Mouse (Mus musculus) lung, postnatal 0 days (tissue): ENCODE measurements around the gene Rab37. TPM values are rescaled to one million over a fixed set of nuclear protein-coding genes. Genes with fewer than 3 reads are reported as not detected.

ENCODE experiments used
- ATAC-seq: fragments of 200-750 bp; cut with Nextera tagmentation; 2 replicates; pipeline ENCODE4 v1.8.0; 2017; ENCODE audit warnings: moderate library complexity
- DNase-seq: peaks from one replicate; pipeline ENCODE4 v3.0.0-alpha.2; 2016; ENCODE audit warnings: low spot score
- H3K27ac ChIP-seq: fragments of 300-500 bp; sonication (generic); 2 replicates; pipeline ENCODE4 v1.5.1; 2014; ENCODE audit warnings: antibody characterized with exemption, mild to moderate bottlenecking, low read length, mixed read lengths
- H3K27me3 ChIP-seq: fragments of 300-500 bp; sonication (generic); replicated peaks from 2 replicates; pipeline ENCODE4 v1.6.1; 2014; ENCODE audit warnings: low read length, mixed read lengths; ENCODE audit not compliant: insufficient read depth
- H3K36me3 ChIP-seq: fragments of 300-500 bp; sonication (generic); 2 replicates; pipeline ENCODE4 v1.6.1; 2014; ENCODE audit warnings: low read length, mixed read lengths; ENCODE audit not compliant: insufficient read depth
- H3K4me1 ChIP-seq: fragments of 300-500 bp; sonication (generic); 2 replicates; pipeline ENCODE4 v1.6.1; 2014; ENCODE audit warnings: antibody characterized with exemption, low read depth, low read length, mixed read lengths; ENCODE audit not compliant: insufficient read depth
- H3K4me2 ChIP-seq: fragments of 300-500 bp; sonication (generic); replicated peaks from 2 replicates; pipeline ENCODE4 v1.6.1; 2014; ENCODE audit warnings: low read depth, mild to moderate bottlenecking, low read length, moderate library complexity, mixed read lengths
- H3K4me3 ChIP-seq: fragments of 300-500 bp; sonication (generic); 2 replicates; pipeline ENCODE4 v1.5.1; 2014; ENCODE audit warnings: low read depth, low read length
- H3K9ac ChIP-seq: fragments of 300-500 bp; sonication (generic); replicated peaks from 2 replicates; pipeline ENCODE4 v1.6.1; 2014; ENCODE audit warnings: low read depth, mild to moderate bottlenecking
- H3K9me3 ChIP-seq: fragments of 300-500 bp; sonication (generic); 2 replicates; pipeline ENCODE4 v1.6.1; 2016; ENCODE audit warnings: low read length, mixed read lengths
- CTCF ChIP-seq: IDR thresholded peaks from 2 replicates; pipeline ENCODE4 v1.5.1; 2016; ENCODE audit warnings: antibody characterized with exemption, mild to moderate bottlenecking
- EP300 ChIP-seq: IDR thresholded peaks from 2 replicates; pipeline ENCODE4 v1.6.1; 2016; ENCODE audit warnings: antibody characterized with exemption, mild to moderate bottlenecking, control low read depth
- WGBS: fragments of 180-500 bp; shearing (Covaris S2); extraction: QIAGEN DNeasy Blood & Tissue Kit; methylation state at CpG from one replicate; pipeline ENCODE4 v1.1.7; 2014; 5-methylcytosine and 5-hydroxymethylcytosine counted together
- polyA plus RNA-seq: library from polyadenylated mRNA; unstranded; fragments of >200 nt; fragmentation: Nextera tagmentation; extraction: Ambion mirVana; gene quantifications from 2 replicates; pipeline ENCODE4 v1.2.1, GENCODE M21; 2015

Gene Rab37
- polyA plus RNA-seq: 0.56 and 0.85 TPM in 2 replicates

DNA sequence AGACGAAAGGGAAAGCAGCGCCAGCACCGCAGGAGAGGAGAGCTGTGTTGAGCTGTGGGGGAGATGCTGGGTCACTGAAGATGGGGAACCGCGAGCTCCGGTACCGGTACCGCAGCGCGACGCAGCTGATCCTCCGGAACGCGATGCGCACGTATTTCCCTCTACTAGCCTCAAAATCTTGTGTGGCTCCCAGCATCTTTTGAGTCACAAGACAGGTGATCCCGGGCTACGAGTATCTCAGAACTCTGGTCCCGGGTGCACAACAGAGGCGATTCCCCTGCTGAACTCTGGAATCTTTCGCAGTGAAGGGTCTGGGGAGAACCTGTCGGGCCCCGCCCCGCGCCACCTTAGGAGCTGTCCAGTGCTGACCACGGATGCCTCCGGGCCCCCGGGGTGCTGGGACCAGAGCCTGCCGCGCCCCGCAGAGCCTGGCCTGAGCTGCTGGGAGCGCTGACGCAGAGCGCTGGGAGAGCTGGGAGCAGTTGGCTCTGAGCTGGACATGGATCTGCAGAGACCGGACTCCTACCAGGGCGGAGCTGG lies at the start of gene Rab37:
TSS of gene Rab37 (plus strand) at position 70 of the 540 bp plus-strand sequence.
- 2% methylated on average over 36 of the region's 36 CpGs for WGBS
- peaks cover 14% of the 10 kb centered on the region; the same call in 1 of the 2 replicates for H3K27me3 ChIP-seq
- no peaks in the 10 kb centered on the region for H3K4me1 ChIP-seq
- DNase-seq (peak; percentile 23), ATAC-seq (peak; percentile 48; the same call in 1 of the 2 replicates)
- TF ChIP-seq EP300: no peak
- TF ChIP-seq CTCF: no peak
- H3K4me3 ChIP-seq: no peak within 1 kb of the TSS
- no peak within 1 kb of the TSS for H3K9ac ChIP-seq
- 0 out of 2 replicates have a peak, but pooled peaks cover 4% of the 10 kb centered on the region for H3K9me3 ChIP-seq
- no peak within 1 kb of the TSS for H3K27ac ChIP-seq
- H3K4me2 ChIP-seq: no peak within 1 kb of the TSS
- H3K36me3 ChIP-seq: no peaks in the 10 kb centered on the region

DNA sequence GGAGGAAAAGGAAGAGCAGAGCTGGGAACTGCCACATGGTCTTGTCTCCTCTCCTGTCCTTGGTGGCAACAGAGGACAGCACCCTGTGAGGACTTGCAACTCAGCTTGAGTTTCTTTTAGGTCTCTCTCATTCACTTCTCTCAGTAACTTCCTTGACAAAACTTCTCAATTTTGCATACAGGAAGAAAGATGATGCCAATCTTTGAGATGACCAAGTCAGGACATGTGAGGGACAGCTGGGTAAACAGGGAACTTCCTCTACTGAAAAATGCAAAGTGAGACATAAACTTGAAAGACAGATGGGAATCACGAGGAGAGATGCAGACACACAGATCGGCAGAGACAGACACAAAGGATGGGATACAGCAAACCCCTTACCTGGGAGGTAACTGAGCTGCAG lies 43.0 kb upstream of the Rab37 start, which contains the start of gene Cd300ld3:
TSS of gene Cd300ld3 (minus strand) at position 151 of the 400 bp plus-strand sequence.
- Histone ChIP-seq H3K4me2 (no peak within 1 kb of the TSS), H3K36me3 (no peaks in the 10 kb centered on the region), H3K27me3 (no peaks in the 10 kb centered on the region), H3K27ac (no peak within 1 kb of the TSS), H3K9me3 (no peaks in the 10 kb centered on the region), H3K4me1 (no peaks in the 10 kb centered on the region), H3K4me3 (no peak within 1 kb of the TSS), H3K9ac (no peak within 1 kb of the TSS)
- 43% methylated on average over 2 of the region's 2 CpGs for WGBS
- ATAC-seq (no peak), DNase-seq (no peak)
- no peak for TF ChIP-seq EP300
- no peak for TF ChIP-seq CTCF

DNA sequence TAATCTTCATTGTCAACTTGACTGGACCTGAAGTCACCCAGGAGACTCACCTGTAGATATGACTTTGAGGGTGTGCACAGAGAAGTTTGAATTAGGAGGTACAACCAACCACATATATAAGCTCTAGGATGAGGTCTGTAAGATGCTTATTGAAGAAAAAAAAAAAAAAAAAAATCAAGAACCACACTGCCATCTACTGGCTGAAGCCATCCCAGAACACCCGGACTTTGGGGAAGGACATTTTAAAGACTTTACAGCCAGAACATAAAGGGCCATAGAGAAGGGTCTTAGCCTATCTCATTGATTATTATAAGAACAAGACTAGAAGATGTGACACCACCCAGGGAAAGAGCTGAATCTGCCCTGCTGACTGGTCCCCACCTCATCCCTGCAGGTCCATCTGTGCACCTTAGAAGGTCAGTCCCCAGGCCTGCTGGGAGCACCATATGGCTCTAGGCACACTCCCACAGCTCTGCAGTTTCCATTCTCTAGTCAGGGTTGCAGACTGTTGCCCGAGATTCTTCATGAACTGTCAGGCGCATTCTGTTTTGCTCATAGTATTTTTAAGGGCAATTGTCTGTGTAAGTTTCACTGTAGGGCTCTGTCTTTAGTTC lies 41.8 kb upstream of the Rab37 start:
- TF ChIP-seq CTCF: peak; percentile 18; the same call in 1 of the 2 replicates
- TF ChIP-seq EP300: no peak
- Histone ChIP-seq H3K27ac (no peak overlapping the region), H3K4me1 (no peaks in the 10 kb centered on the region), H3K9ac (no peak overlapping the region), H3K9me3 (no peaks in the 10 kb centered on the region), H3K36me3 (no peaks in the 10 kb centered on the region), H3K27me3 (no peaks in the 10 kb centered on the region), H3K4me3 (no peak overlapping the region), H3K4me2 (no peak overlapping the region)
- no peak for DNase-seq
- 35% methylated on average over 3 of the region's 3 CpGs for WGBS
- ATAC-seq: no peak

DNA sequence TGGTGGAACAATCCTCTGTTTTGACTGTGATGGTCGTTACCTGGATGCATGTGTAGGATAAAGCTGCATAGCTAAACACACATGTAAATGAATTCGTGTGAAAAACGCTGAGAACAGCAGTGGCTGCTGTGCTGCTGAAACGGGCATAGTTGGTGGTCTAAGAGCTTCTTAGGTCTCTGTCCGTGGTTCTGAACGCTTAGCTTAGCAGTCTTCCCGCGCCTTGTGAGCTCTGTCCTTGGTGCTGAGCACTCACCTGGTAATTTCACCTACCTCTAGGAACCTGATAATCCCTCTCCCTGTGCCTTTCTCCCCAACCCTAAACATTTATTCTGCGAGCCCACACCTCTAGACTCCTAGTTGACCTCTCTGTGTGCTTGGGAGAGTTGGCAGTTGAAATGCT lies 39.0 kb upstream of the Rab37 start:
- DNase-seq (peak; percentile 73), ATAC-seq (no peak)
- Histone ChIP-seq H3K36me3 (no peaks in the 10 kb centered on the region), H3K27ac (no peak overlapping the region), H3K4me2 (no peak overlapping the region), H3K4me3 (no peak overlapping the region), H3K9me3 (no peaks in the 10 kb centered on the region), H3K27me3 (no peaks in the 10 kb centered on the region), H3K9ac (no peak overlapping the region), H3K4me1 (no peaks in the 10 kb centered on the region)
- TF ChIP-seq CTCF (no peak), EP300 (no peak)
- 1% methylated on average over 9 of the region's 9 CpGs for WGBS

DNA sequence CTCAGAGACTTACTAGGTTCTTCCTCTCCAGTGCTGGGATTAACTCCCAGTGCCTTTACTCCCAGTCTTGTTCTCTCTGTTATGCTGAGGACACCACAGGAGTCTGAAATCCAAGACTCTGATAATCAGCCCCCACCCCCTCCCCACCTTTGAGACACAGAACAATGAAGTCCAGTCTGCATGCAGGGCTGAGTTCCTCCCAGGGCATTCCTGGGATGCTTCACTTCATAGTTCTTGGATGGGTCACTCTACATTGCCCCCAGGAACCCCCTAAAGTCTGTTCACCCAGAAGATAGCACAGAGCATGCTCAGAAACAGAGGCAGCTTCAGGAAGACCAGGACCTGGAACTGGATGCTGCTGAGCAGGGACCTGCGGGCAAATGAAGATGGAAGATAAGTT lies 38.2 kb upstream of the Rab37 start:
- H3K27me3 ChIP-seq: no peaks in the 10 kb centered on the region
- DNase-seq: no peak
- H3K4me3 ChIP-seq: no peak overlapping the region
- TF ChIP-seq CTCF: no peak
- no peak for TF ChIP-seq EP300
- no peak overlapping the region for H3K9ac ChIP-seq
- WGBS: 79% methylated on average over 1 of the region's 1 CpGs
- H3K4me1 ChIP-seq: no peaks in the 10 kb centered on the region
- no peak for ATAC-seq
- no peaks in the 10 kb centered on the region for H3K9me3 ChIP-seq
- H3K27ac ChIP-seq: no peak overlapping the region
- H3K36me3 ChIP-seq: no peaks in the 10 kb centered on the region
- no peak overlapping the region for H3K4me2 ChIP-seq

DNA sequence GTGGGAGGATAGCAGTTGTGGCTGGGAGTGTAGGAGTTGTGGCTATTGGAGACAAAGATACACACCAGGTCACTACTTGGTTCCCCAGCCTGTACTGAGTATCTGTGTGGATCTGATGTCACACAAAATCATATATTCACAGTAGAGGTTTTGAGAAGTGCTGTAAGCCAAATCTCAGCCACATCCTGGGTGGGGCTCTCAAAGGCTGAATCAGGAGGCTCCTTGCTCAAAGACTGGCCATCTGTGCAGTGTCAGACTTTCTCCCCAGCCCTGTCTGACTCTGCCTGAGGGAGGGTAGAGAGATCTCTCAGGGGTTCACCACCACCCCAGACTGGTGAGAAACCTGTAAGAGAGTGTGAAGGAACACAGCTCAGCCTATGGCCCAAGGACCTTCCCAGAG lies 36.7 kb upstream of the Rab37 start:
- ATAC-seq (no peak), DNase-seq (no peak)
- no peaks in the 10 kb centered on the region for H3K36me3 ChIP-seq
- no peaks in the 10 kb centered on the region for H3K4me1 ChIP-seq
- H3K4me2 ChIP-seq: no peak overlapping the region
- no peak overlapping the region for H3K4me3 ChIP-seq
- TF ChIP-seq CTCF (no peak), EP300 (no peak)
- no peak overlapping the region for H3K9ac ChIP-seq
- no peak overlapping the region for H3K27ac ChIP-seq
- no peaks in the 10 kb centered on the region for H3K27me3 ChIP-seq
- no peaks in the 10 kb centered on the region for H3K9me3 ChIP-seq
